Mouse (Mus musculus) MEL (cell line): ENCODE results near the gene Dchs2. TPM values are rescaled to one million over a fixed set of nuclear protein-coding genes. Genes with fewer than 3 reads are reported as not detected.

ENCODE experiments used
- DNase-seq: peaks from one replicate; pipeline ENCODE4 v3.0.0; 2011; ENCODE audit warnings: low read depth, low spot score
- H3K27ac ChIP-seq: 2 replicates; pipeline ENCODE4 v1.5.1; 2012; ENCODE audit warnings: low read depth, mild to moderate bottlenecking, control low read depth, low read length, moderate library complexity; ENCODE audit not compliant: control insufficient read depth
- H3K27me3 ChIP-seq, 2 experiments: fragments of 150-350 bp in 1 of 2; sonication (generic) in 1 of 2; 2 replicates each; pipeline ENCODE4 v1.6.1; 2012; ENCODE audit warnings: low read length in 2 of 2, mild to moderate bottlenecking in 2 of 2, improper control_type of control experiment in 1 of 2, moderate library complexity in 1 of 2; ENCODE audit not compliant: insufficient read depth in 2 of 2, control insufficient read depth in 1 of 2
- H3K36me3 ChIP-seq, 2 experiments: 2 replicates each; pipeline ENCODE4 v1.6.1; 2012 to 2014; ENCODE audit warnings: low read length in 2 of 2, improper control_type of control experiment in 1 of 2, inconsistent platforms in 1 of 2, mild to moderate bottlenecking in 1 of 2; ENCODE audit not compliant: insufficient read depth in 2 of 2, control insufficient read depth in 1 of 2
- H3K4me1 ChIP-seq, 2 experiments: fragments of 150-350 bp in 1 of 2; sonication (generic) in 1 of 2; 2 replicates each; pipeline ENCODE4 v1.6.1; 2012; ENCODE audit warnings: low read length in 2 of 2, improper control_type of control experiment in 1 of 2, mild to moderate bottlenecking in 1 of 2; ENCODE audit not compliant: insufficient read depth in 2 of 2, control insufficient read depth in 1 of 2
- H3K4me3 ChIP-seq, 2 experiments: fragments of 150-350 bp in 1 of 2; sonication (generic) in 1 of 2; 2 replicates each; pipeline ENCODE4 v1.5.1; 2012; ENCODE audit warnings: low read depth in 2 of 2, low read length in 2 of 2, mild to moderate bottlenecking in 2 of 2, moderate library complexity in 2 of 2, control low read depth in 1 of 2, improper control_type of control experiment in 1 of 2; ENCODE audit not compliant: control insufficient read depth in 1 of 2, insufficient read depth in 1 of 2
- H3K79me2 ChIP-seq: 2 replicates; pipeline ENCODE4 v1.6.1; 2012; ENCODE audit warnings: mild to moderate bottlenecking, low read length, moderate library complexity; ENCODE audit not compliant: control insufficient read depth, poor library complexity, insufficient read depth
- H3K9ac ChIP-seq: 2 replicates; pipeline ENCODE4 v1.6.1; 2012; ENCODE audit warnings: low read depth, mild to moderate bottlenecking, control low read depth, low read length, moderate library complexity; ENCODE audit not compliant: control insufficient read depth, poor library complexity, severe bottlenecking
- H3K9me3 ChIP-seq: fragments of 150-350 bp; sonication (generic); replicated peaks from 2 replicates; pipeline ENCODE4 v1.6.1; 2012; ENCODE audit warnings: mild to moderate bottlenecking, low read length, improper control_type of control experiment, moderate library complexity; ENCODE audit not compliant: insufficient read depth
- CHD1 ChIP-seq: IDR thresholded peaks from 2 replicates; pipeline ENCODE4 v1.6.1; 2012; ENCODE audit warnings: low read depth, mild to moderate bottlenecking, inconsistent platforms, low read length, improper control_type of control experiment
- E2F4 ChIP-seq: IDR thresholded peaks from 2 replicates; pipeline ENCODE4 v1.6.1; 2011; ENCODE audit warnings: low read depth, low read length, improper control_type of control experiment, borderline replicate concordance
- ELF1 ChIP-seq: IDR thresholded peaks from 2 replicates; pipeline ENCODE4 v1.6.1; 2014; ENCODE audit warnings: low read depth, mild to moderate bottlenecking, inconsistent platforms, low read length, improper control_type of control experiment, moderate library complexity
- EP300 ChIP-seq, 2 experiments: IDR thresholded peaks; 2 replicates each; pipeline ENCODE4 v1.6.1; 2011; ENCODE audit warnings: improper control_type of control experiment in 2 of 2, low read length in 2 of 2, low read depth in 1 of 2, mild to moderate bottlenecking in 1 of 2
- ETS1 ChIP-seq: IDR thresholded peaks from 2 replicates; pipeline ENCODE4 v1.6.1; 2012; ENCODE audit warnings: low read depth, mild to moderate bottlenecking, inconsistent platforms, low read length, improper control_type of control experiment, moderate library complexity
- GABPA ChIP-seq: IDR thresholded peaks from 2 replicates; pipeline ENCODE4 v1.6.1; 2012; ENCODE audit warnings: low read depth, mild to moderate bottlenecking, inconsistent platforms, low read length, improper control_type of control experiment, moderate library complexity
- HCFC1 ChIP-seq: IDR thresholded peaks from 2 replicates; pipeline ENCODE4 v1.6.1; 2012; ENCODE audit warnings: low read depth, mild to moderate bottlenecking, inconsistent platforms, low read length, improper control_type of control experiment, moderate library complexity
- MAFK ChIP-seq: IDR thresholded peaks from 2 replicates; pipeline ENCODE4 v1.6.1; 2011; ENCODE audit warnings: low read depth, mild to moderate bottlenecking, low read length, improper control_type of control experiment, borderline replicate concordance
- MAX ChIP-seq: IDR thresholded peaks from 2 replicates; pipeline ENCODE4 v1.6.1; 2011; ENCODE audit warnings: low read length, improper control_type of control experiment
- MAZ ChIP-seq: IDR thresholded peaks from 2 replicates; pipeline ENCODE4 v1.6.1; 2012; ENCODE audit warnings: low read depth, mild to moderate bottlenecking, inconsistent platforms, low read length, improper control_type of control experiment
- MXI1 ChIP-seq: IDR thresholded peaks from 2 replicates; pipeline ENCODE4 v1.6.1; 2011; ENCODE audit warnings: mild to moderate bottlenecking, low read depth, low read length, improper control_type of control experiment
- MYC ChIP-seq: IDR thresholded peaks from 2 replicates; pipeline ENCODE4 v1.6.1; 2011; ENCODE audit warnings: low read depth, mild to moderate bottlenecking, low read length, improper control_type of control experiment, moderate library complexity
- NELFE ChIP-seq: IDR thresholded peaks from 2 replicates; pipeline ENCODE4 v1.6.1; 2011; ENCODE audit warnings: low read depth, low read length, improper control_type of control experiment
- POLR2A ChIP-seq, 2 experiments: IDR thresholded peaks; 2 replicates each; pipeline ENCODE4 v1.6.1; 2011 to 2012; ENCODE audit warnings: low read length in 2 of 2, mild to moderate bottlenecking in 2 of 2, control low read depth in 1 of 2, improper control_type of control experiment in 1 of 2, low read depth in 1 of 2, moderate library complexity in 1 of 2; ENCODE audit not compliant: control insufficient read depth in 1 of 2, insufficient read depth in 1 of 2, poor library complexity in 1 of 2
- POLR2AphosphoS2 ChIP-seq: IDR thresholded peaks from 2 replicates; pipeline ENCODE4 v1.6.1; 2011; ENCODE audit warnings: low read length, improper control_type of control experiment
- RAD21 ChIP-seq: IDR thresholded peaks from 2 replicates; pipeline ENCODE4 v1.6.1; 2011; ENCODE audit warnings: mild to moderate bottlenecking, low read depth, low read length, improper control_type of control experiment
- RCOR1 ChIP-seq: IDR thresholded peaks from 2 replicates; pipeline ENCODE4 v1.6.1; 2012; ENCODE audit warnings: low read depth, mild to moderate bottlenecking, inconsistent platforms, low read length, improper control_type of control experiment
- SIN3A ChIP-seq: IDR thresholded peaks from 2 replicates; pipeline ENCODE4 v1.6.1; 2012; ENCODE audit warnings: low read length, improper control_type of control experiment, inconsistent platforms
- SMC3 ChIP-seq: IDR thresholded peaks from 2 replicates; pipeline ENCODE4 v1.6.1; 2011; ENCODE audit warnings: low read depth, low read length, improper control_type of control experiment
- TBP ChIP-seq: IDR thresholded peaks from 2 replicates; pipeline ENCODE4 v1.8.0; 2011; ENCODE audit warnings: low read depth, low read length, improper control_type of control experiment
- UBTF ChIP-seq: IDR thresholded peaks from 2 replicates; pipeline ENCODE4 v1.6.1; 2012; ENCODE audit warnings: low read depth, mild to moderate bottlenecking, inconsistent platforms, low read length, improper control_type of control experiment, moderate library complexity, borderline replicate concordance; ENCODE audit not compliant: insufficient read depth
- ZKSCAN1 ChIP-seq: IDR thresholded peaks from 2 replicates; pipeline ENCODE4 v1.6.1; 2012; ENCODE audit warnings: low read depth, mild to moderate bottlenecking, inconsistent platforms, low read length, improper control_type of control experiment, moderate library complexity
- ZNF384 ChIP-seq: IDR thresholded peaks from 2 replicates; pipeline ENCODE4 v1.6.1; 2012; ENCODE audit warnings: low read depth, mild to moderate bottlenecking, inconsistent platforms, low read length, improper control_type of control experiment
- polyA plus RNA-seq, 2 experiments: library from polyadenylated mRNA; stranded (reverse) in 1 of 2; unstranded in 1 of 2; fragments of >175 nt in 1 of 2; fragments of >200 nt in 1 of 2; gene quantifications; 2 replicates each; pipeline versions ENCODE4 v1.2.1 to v1.2.4; 2012; ENCODE audit warnings: low replicate concordance in 2 of 2, low read depth in 1 of 2; ENCODE audit not compliant: insufficient read length in 2 of 2, insufficient read depth in 1 of 2, missing spikeins in 1 of 2
- total RNA-seq: library from RNA; depleted of rRNA; stranded (reverse); fragments of 300-350 nt; gene quantifications from 2 replicates; pipeline ENCODE4 v1.2.3, GENCODE M21; 2012

Dchs2 gene
- total and polyA plus RNA-seq, 3 experiments = not detected

GRCm38 (mm10) chr3:83246536-83246935 is 118.8 kb downstream of the Dchs2 start:
- Histone ChIP-seq H3K27ac (no peak overlapping the region), H3K27me3 (no peaks in the 10 kb centered on the region), H3K36me3 (no peaks in the 10 kb centered on the region), H3K9ac (no peak overlapping the region), H3K9me3 (no peaks in the 10 kb centered on the region), H3K4me3 (no peak overlapping the region), H3K79me2 (no peaks in the 10 kb centered on the region), H3K4me1 (no peaks in the 10 kb centered on the region)
- TF ChIP-seq POLR2AphosphoS2 (no peak), NELFE (no peak), ETS1 (no peak), MAFK (no peak), MAZ (no peak), ZKSCAN1 (no peak), ZNF384 (no peak), MYC (no peak), RCOR1 (no peak), GABPA (no peak)
- DNase-seq = no peak

- no peak for DNase-seq
- Histone ChIP-seq H3K9me3 (no peaks in the 10 kb centered on the region), H3K27ac (no peak overlapping the region), H3K79me2 (no peaks in the 10 kb centered on the region), H3K4me1 (no peaks in the 10 kb centered on the region)
- TF ChIP-seq ELF1 = no peak
- TF ChIP-seq, all 39 proteins: peak for 0
- Histone ChIP-seq H3K9ac (no peak overlapping the region), H3K4me3 (no peak overlapping the region), H3K27me3 (no peaks in the 10 kb centered on the region), H3K36me3 (no peaks in the 10 kb centered on the region)
Observed at GRCm38 (mm10) chr3:83250001-83250545, 122.3 kb downstream of the Dchs2 start.

GRCm38 (mm10) chr3:83251899-83252298 is 124.2 kb downstream of the Dchs2 start:
- Histone ChIP-seq H3K4me3 (no peak overlapping the region), H3K4me1 (no peaks in the 10 kb centered on the region), H3K27ac (no peak overlapping the region), H3K79me2 (no peaks in the 10 kb centered on the region), H3K9me3 (no peaks in the 10 kb centered on the region), H3K27me3 (no peaks in the 10 kb centered on the region), H3K36me3 (no peaks in the 10 kb centered on the region), H3K9ac (no peak overlapping the region)
- no peak for DNase-seq
- TF ChIP-seq MXI1 = no peak
- no peak for TF ChIP-seq POLR2A (IDR thresholded peaks at IDR 0.05; ENCODE audit: control insufficient read depth in 1 of 2, insufficient read depth in 1 of 2, low read depth in 1 of 2, low read length in 2 of 2, poor library complexity in 1 of 2)
- no peak for TF ChIP-seq MAX
- no peak for TF ChIP-seq HCFC1
- no peak for TF ChIP-seq E2F4
- TF ChIP-seq CHD1 = no peak
- no peak for TF ChIP-seq RAD21
- TF ChIP-seq UBTF = no peak
- TF ChIP-seq TBP = no peak
- TF ChIP-seq EP300 (IDR thresholded peaks at IDR 0.05; ENCODE audit: low read depth in 1 of 2, low read length in 2 of 2) = no peak
- TF ChIP-seq NELFE = no peak
- no peak for TF ChIP-seq SMC3
- TF ChIP-seq GABPA = no peak
- TF ChIP-seq SIN3A = no peak
